ENCODE assay signal across 8 mouse cellular contexts in genomic region chr6:128355726-128356416, GRCm38 (mm10). TPM values are rescaled to one million over a fixed set of nuclear protein-coding genes. Genes with fewer than 3 reads are reported as not detected.
DNase-seq lines count a peak whose midpoint lies in the region; ATAC-seq lines count a peak whose summit lies in the region.

Gene Tulp3 (minus strand): TSS chr6:128355851.

- peak within 1 kb of the TSS; percentile 67 for H3K9ac ChIP-seq in hindbrain, embryonic 11.5 days (ENCODE audit: low read depth, low read length)

- H3K27ac ChIP-seq in hindbrain, embryonic 11.5 days (ENCODE audit: low read depth, low read length): peak within 1 kb of the TSS; percentile 56

- peaks cover 6% of the 10 kb centered on the region; the same call in 1 of the 2 replicates for H3K4me1 ChIP-seq in hindbrain, embryonic 11.5 days (replicated peaks; ENCODE audit: control insufficient read depth, insufficient read depth, low read length)

- DNase-seq in MN1 (ENCODE audit: low spot score): peak; percentile 94
- DNase-seq in cerebellum, adult 9-10 months: peak; percentile 98
- DNase-seq in frontal cortex, adult 2 months (ENCODE audit: extremely low spot score in 1 of 2, low spot score in 1 of 2): peak; percentile 93 to 98
- peak; percentile 98 for DNase-seq in hindbrain, embryonic 11.5 days (ENCODE audit: low spot score)
- peak; percentile 99 for DNase-seq in layer of hippocampus, postnatal 10 days (ENCODE audit: low spot score in 2 of 2)
- DNase-seq in lung, postnatal 10 days: peak; percentile 98
- peak; percentile 95 for DNase-seq in ovary, postnatal 36 days (ENCODE audit: low spot score)
- peak; percentile 88 for DNase-seq in thymus, postnatal 25 days

- peaks cover 7% of the 10 kb centered on the region; the same call in 1 of the 2 replicates for H3K36me3 ChIP-seq in hindbrain, embryonic 11.5 days (ENCODE audit: control insufficient read depth, insufficient read depth, low read length)

- H3K4me2 ChIP-seq in hindbrain, embryonic 11.5 days (replicated peaks; ENCODE audit: low read depth, low read length): peak within 1 kb of the TSS; percentile 68

- peak; percentile 99 for ATAC-seq in hindbrain, embryonic 11.5 days (ENCODE audit: low FRiP score)

- H3K27me3 ChIP-seq in hindbrain, embryonic 11.5 days (ENCODE audit: control insufficient read depth, insufficient read depth, low read length): no peaks in the 10 kb centered on the region

- WGBS in hindbrain, embryonic 11.5 days: 2% methylated on average over 25 of the region's 42 CpGs

- H3K4me3 ChIP-seq in hindbrain, embryonic 11.5 days (ENCODE audit: low read depth, low read length): peak within 1 kb of the TSS; percentile 61

- no peaks in the 10 kb centered on the region for H3K9me3 ChIP-seq in hindbrain, embryonic 11.5 days (ENCODE audit: control insufficient read depth, low read length)

RNA-seq across cellular contexts. Expression of gene Tulp3, which starts in this region (rescaled TPM):
- 33.3 and 35.9 TPM in 2 replicates for polyA plus RNA-seq in frontal cortex, adult 2 months (2012; rRNA removed)
- polyA plus RNA-seq in hindbrain, embryonic 11.5 days (2014; fragmentation: Nextera tagmentation; extraction: Ambion mirVana): 15.7 and 23.4 TPM in 2 replicates
- total RNA-seq in layer of hippocampus, postnatal 10 days (2021): 10 to 100 TPM; 23.2 to 24.2 TPM

Comparison
In these comparisons a context has a peak if more than half of its experiments do, and no peak if none do; other contexts are left out.
1. Peak in every context shown above with its lines: DNase-seq, ATAC-seq, H3K4me3 ChIP-seq and H3K27ac ChIP-seq.